Mouse (Mus musculus) spleen, adult 2 months (tissue): ENCODE results near the gene Tnfrsf13b. TPM values are rescaled to one million over a fixed set of nuclear protein-coding genes. Genes with fewer than 3 reads are reported as not detected.
"Not testable (repeated sequence)": the region's sequence is repeated elsewhere in the genome, so short reads cannot be mapped to it uniquely, and the experiment has no call there.

ENCODE experiments used
- DNase-seq, 2 experiments: peaks; one replicate each; pipeline versions ENCODE4 v3.0.0 to v3.0.0-alpha.2; 2012 to 2021; ENCODE audit warnings: low spot score in 2 of 2, low read depth in 1 of 2
- H3K27ac ChIP-seq: fragments of 200-500 bp; 2 replicates; pipeline ENCODE4 v1.5.1; 2012; ENCODE audit warnings: low read length, inconsistent platforms; ENCODE audit not compliant: insufficient read depth
- H3K27me3 ChIP-seq: fragments of 200-500 bp; 2 replicates; pipeline ENCODE4 v1.6.1; 2012; ENCODE audit warnings: mild to moderate bottlenecking, moderate library complexity, low read length, inconsistent platforms; ENCODE audit not compliant: control insufficient read depth, insufficient read depth
- H3K36me3 ChIP-seq: fragments of 200-500 bp; 2 replicates; pipeline ENCODE4 v1.6.1; 2012; ENCODE audit warnings: mild to moderate bottlenecking, low read length, inconsistent platforms; ENCODE audit not compliant: control insufficient read depth, insufficient read depth
- H3K4me1 ChIP-seq: fragments of 200-500 bp; 2 replicates; pipeline ENCODE4 v1.6.1; 2011; ENCODE audit warnings: inconsistent platforms; ENCODE audit not compliant: control insufficient read depth, insufficient read depth, insufficient read length
- H3K4me3 ChIP-seq: fragments of 200-500 bp; 2 replicates; pipeline ENCODE4 v1.5.1; 2011; ENCODE audit warnings: mild to moderate bottlenecking, inconsistent platforms; ENCODE audit not compliant: insufficient read depth, insufficient read length; ENCODE audit errors: extremely low read depth
- CTCF ChIP-seq: fragments of 200-500 bp; IDR thresholded peaks from 2 replicates; pipeline ENCODE4 v1.5.1; 2011; ENCODE audit warnings: mild to moderate bottlenecking, inconsistent platforms; ENCODE audit not compliant: insufficient read depth, insufficient read length, insufficient replicate concordance; ENCODE audit errors: extremely low read depth
- POLR2A ChIP-seq: fragments of 200-500 bp; IDR thresholded peaks from 2 replicates; pipeline ENCODE4 v1.6.1; 2011; ENCODE audit warnings: low read depth, low read length, inconsistent platforms
- WGBS: fragments of 180-500 bp; shearing (Covaris S2); methylation state at CpG from one replicate; pipeline ENCODE4 v1.1.7; 2018; 5-methylcytosine and 5-hydroxymethylcytosine counted together
- polyA plus RNA-seq: library from polyadenylated mRNA; depleted of rRNA; stranded (reverse); fragments of >200 nt; gene quantifications from 2 replicates; pipeline ENCODE4 v1.2.3, GENCODE M21; 2012

Gene Tnfrsf13b
- polyA plus RNA-seq, 1 experiment: 221 TPM

DNA sequence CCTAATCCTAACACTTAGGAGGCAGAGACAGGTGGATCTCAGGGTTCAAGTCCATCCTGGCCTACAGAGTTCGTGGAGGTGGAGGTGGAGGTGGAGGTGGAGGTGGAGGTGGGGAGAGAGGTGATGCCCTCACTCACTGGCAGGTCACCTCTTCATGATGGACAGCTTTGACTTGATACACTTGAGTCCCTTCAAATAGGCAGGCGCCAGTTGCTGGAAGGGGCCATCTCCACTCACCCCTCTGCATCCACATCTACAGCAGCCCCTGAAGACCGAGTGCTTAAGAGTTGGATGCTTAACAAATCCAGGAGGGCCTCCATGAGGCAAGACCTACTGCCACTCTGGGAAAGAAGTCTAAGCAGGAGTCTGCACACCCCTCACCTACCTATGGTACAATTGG lies 36.8 kb downstream of the Tnfrsf13b start:
- peaks cover 37% of the 10 kb centered on the region for H3K36me3 ChIP-seq
- TF ChIP-seq POLR2A (no peak), CTCF (no peak)
- no peaks in the 10 kb centered on the region for H3K27me3 ChIP-seq
- no peak overlapping the region for H3K27ac ChIP-seq
- no peak overlapping the region for H3K4me3 ChIP-seq
- DNase-seq: no peak
- 93% methylated on average over 3 of the region's 3 CpGs for WGBS
- H3K4me1 ChIP-seq: peaks cover 10% of the 10 kb centered on the region; the same call in 1 of the 2 replicates

DNA sequence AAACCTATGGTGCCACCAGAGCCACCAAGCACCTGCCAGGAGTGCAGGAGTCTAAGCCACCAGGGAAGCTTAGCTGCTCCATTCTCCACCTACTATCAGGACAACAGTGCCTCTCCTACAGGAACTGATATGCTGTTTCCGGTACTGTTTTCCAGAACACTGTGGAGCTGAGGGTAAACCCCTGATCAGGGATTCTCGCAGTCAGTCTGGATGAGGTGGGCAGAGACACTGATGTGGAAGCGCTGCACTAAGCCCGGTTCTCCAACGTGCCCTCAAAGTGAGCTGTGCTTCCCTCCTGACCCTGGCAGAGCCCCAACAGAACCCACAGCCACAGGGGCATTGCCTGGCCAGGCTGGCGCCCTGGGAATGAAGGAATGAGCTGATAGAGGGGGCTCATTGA lies 37.8 kb downstream of the Tnfrsf13b start:
- H3K27me3 ChIP-seq: no peaks in the 10 kb centered on the region
- no peak for TF ChIP-seq CTCF
- no peak for TF ChIP-seq POLR2A
- no peak overlapping the region for H3K4me3 ChIP-seq
- H3K36me3 ChIP-seq: peaks cover 33% of the 10 kb centered on the region
- H3K27ac ChIP-seq: no peak overlapping the region
- H3K4me1 ChIP-seq: peaks cover 10% of the 10 kb centered on the region; the same call in 1 of the 2 replicates
- DNase-seq: no peak
- WGBS: 88% methylated on average over 6 of the region's 6 CpGs

DNA sequence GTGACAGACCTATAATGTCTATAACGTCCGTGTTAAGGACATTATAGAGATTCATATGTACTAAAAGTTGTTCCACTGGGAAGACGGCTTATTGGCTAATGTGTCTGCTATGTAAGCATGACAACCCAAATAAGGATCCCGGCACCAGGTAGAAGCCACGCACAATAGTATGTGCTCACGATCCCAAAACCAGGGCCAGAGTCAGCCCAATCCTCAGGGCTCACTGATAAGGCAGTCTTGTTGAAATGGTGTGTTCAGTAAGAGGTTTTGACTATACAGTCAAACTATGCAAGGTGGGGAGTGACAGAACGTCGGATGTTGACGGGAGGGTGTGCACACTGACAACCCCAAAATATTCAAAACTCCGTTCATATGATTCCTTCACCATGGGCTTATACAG lies 38.3 kb downstream of the Tnfrsf13b start:
- 95% methylated on average over 10 of the region's 10 CpGs for WGBS
- Histone ChIP-seq H3K4me1 (peaks cover 7% of the 10 kb centered on the region; the same call in 1 of the 2 replicates), H3K4me3 (no peak overlapping the region), H3K27ac (no peak overlapping the region), H3K36me3 (peaks cover 32% of the 10 kb centered on the region), H3K27me3 (no peaks in the 10 kb centered on the region)
- no peak for DNase-seq
- no peak for TF ChIP-seq POLR2A
- TF ChIP-seq CTCF: no peak

DNA sequence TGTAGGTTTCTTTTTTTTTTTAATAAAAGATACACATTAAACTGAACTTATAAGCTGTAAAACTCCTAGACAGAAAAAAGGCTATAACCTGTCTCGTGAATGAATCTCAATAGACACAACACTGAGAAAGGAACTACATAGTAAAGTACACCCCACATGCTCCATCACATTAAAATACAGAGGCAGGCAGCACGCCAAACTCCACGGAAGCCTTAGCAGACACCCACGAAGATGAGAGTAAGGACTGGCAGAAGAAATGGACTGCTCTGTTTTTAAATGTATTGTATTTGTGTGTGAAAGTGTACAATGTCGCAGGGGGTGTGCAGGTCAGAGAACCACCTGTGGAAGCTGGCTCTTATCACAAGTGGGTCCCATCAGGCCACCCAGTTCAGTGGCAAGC lies 43.6 kb downstream of the Tnfrsf13b start:
- H3K27me3 ChIP-seq: no peaks in the 10 kb centered on the region
- 89% methylated on average over 5 of the region's 5 CpGs for WGBS

DNA sequence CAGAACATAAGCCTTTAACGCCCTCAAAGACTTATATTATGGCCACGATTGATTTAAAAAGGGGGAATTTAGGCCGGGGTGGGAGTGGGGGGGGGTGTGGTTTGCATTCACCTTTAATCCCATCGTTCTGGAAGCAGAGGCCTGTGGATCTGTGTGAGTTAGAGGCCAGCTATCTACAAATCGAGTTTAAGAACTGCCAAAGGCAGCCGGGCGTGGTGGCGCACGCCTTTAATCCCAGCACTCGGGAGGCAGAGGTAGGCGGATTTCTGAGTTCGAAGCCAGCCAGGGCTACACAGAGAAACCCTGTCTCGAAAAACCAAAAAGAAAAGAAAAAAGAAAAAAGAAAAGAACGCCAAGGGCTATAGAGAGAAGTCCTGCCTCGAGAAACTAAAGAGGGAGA lies 46.9 kb downstream of the Tnfrsf13b start:
- H3K4me1 ChIP-seq, H3K27ac ChIP-seq, H3K36me3 ChIP-seq, H3K4me3 ChIP-seq, DNase-seq, H3K27me3 ChIP-seq: not testable (repeated sequence)
- 46% methylated on average over 15 of the region's 15 CpGs for WGBS

More for the DNA sequence above, 43.6 kb downstream of the Tnfrsf13b start:
- Histone ChIP-seq H3K4me3 (no peak overlapping the region), H3K36me3 (peaks cover 10% of the 10 kb centered on the region), H3K4me1 (peaks cover 4% of the 10 kb centered on the region; the same call in 1 of the 2 replicates), H3K27ac (no peak overlapping the region)
- no peak for TF ChIP-seq CTCF
- no peak for TF ChIP-seq POLR2A
- DNase-seq: no peak

DNA sequence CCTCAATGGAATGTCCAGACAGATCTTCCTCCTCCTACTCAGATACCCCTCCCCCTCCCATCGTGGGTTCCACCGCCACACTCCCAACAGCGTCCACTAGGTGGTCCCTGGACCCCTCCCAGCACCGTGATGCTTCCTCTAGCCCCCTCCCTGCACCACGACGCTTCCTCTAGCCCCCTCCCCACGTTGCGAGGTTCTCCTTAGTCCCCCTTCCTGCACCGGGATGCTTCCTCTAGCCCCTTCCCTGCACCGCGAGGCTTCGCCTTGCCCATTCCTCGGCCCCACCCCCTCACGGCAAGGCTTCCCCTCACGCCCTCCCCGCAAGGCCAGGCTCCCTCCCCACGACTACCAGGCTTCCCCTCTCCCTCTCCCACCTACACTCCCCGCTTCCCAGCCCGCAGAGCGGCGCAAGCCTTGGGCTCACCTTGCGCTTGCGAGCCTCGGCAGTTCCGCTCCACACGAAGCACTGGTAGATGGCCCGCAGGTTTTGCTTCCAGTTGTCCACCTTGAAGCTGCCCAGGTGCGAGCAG lies 47.8 kb downstream of the Tnfrsf13b start:
- peak in 1 of 2 experiments; percentile 47 for DNase-seq
- WGBS: under 1% methylated on average over 28 of the region's 28 CpGs
- H3K27me3 ChIP-seq: no peaks in the 10 kb centered on the region
- TF ChIP-seq CTCF: no peak
- no peak for TF ChIP-seq POLR2A
- H3K27ac ChIP-seq: peak overlapping the region; percentile 92
- H3K4me1 ChIP-seq: peaks cover 4% of the 10 kb centered on the region; the same call in 1 of the 2 replicates
- peak overlapping the region; percentile 96 for H3K4me3 ChIP-seq
- no peaks in the 10 kb centered on the region for H3K36me3 ChIP-seq

- under 1% methylated on average over 62 of the region's 69 CpGs for WGBS
- Histone ChIP-seq H3K4me3 (peak within 1 kb of the TSS; percentile 96), H3K27me3 (no peaks in the 10 kb centered on the region), H3K36me3 (no peaks in the 10 kb centered on the region), H3K27ac (peak within 1 kb of the TSS; percentile 92), H3K4me1 (peaks cover 4% of the 10 kb centered on the region; the same call in 1 of the 2 replicates)
- TF ChIP-seq CTCF (no peak), POLR2A (peak; percentile 65)
- DNase-seq: peak; percentile 99 to 100
Measured at GRCm38 (mm10) chr11:61174821-61175658, 48.5 kb downstream of the Tnfrsf13b start, which contains the start of gene Usp22. Gene Usp22, minus strand, starts transcription at chr11:61175055.
